Mouse (Mus musculus): ENCODE measurements around the gene Thsd4. TPM values are rescaled to one million over a fixed set of nuclear protein-coding genes. Genes with fewer than 3 reads are reported as not detected.

Gene Thsd4
- polyA plus RNA-seq, 1 experiment = 9.0 TPM

GRCm38 (mm10) chr9:60225453-60225852 is 296.4 kb downstream of the Thsd4 start:
- Histone ChIP-seq H3K4me3 (ENCODE audit: low read depth, low read length) (no peak overlapping the region), H3K36me3 (ENCODE audit: control insufficient read depth, insufficient read depth, low read length) (no peaks in the 10 kb centered on the region), H3K27me3 (ENCODE audit: control insufficient read depth, insufficient read depth, low read length) (no peaks in the 10 kb centered on the region), H3K27ac (ENCODE audit: insufficient read depth, low read depth, low read length) (no peak overlapping the region), H3K4me1 (ENCODE audit: control insufficient read depth, insufficient read depth, insufficient read length, low read length) (peaks cover 1% of the 10 kb centered on the region; the same call in 1 of the 2 replicates)
- no peak for TF ChIP-seq POLR2A (IDR thresholded peaks at IDR 0.05; ENCODE audit: low read depth, low read length)
- TF ChIP-seq CTCF (IDR thresholded peaks at IDR 0.05; ENCODE audit: extremely low read depth, insufficient read length, insufficient replicate concordance, low read depth, low read length) = no peak
- WGBS = 74% methylated on average over 7 of the region's 7 CpGs

- H3K27ac ChIP-seq (ENCODE audit: insufficient read depth, low read depth, low read length) = no peak overlapping the region
- H3K4me1 ChIP-seq (ENCODE audit: control insufficient read depth, insufficient read depth, insufficient read length, low read length) = no peaks in the 10 kb centered on the region
- H3K4me3 ChIP-seq (ENCODE audit: low read depth, low read length) = no peak overlapping the region
- no peaks in the 10 kb centered on the region for H3K27me3 ChIP-seq (ENCODE audit: control insufficient read depth, insufficient read depth, low read length)
- no peaks in the 10 kb centered on the region for H3K36me3 ChIP-seq (ENCODE audit: control insufficient read depth, insufficient read depth, low read length)
- TF ChIP-seq CTCF (IDR thresholded peaks at IDR 0.05; ENCODE audit: extremely low read depth, insufficient read length, insufficient replicate concordance, low read depth, low read length) (no peak), POLR2A (IDR thresholded peaks at IDR 0.05; ENCODE audit: low read depth, low read length) (no peak)
- WGBS = 75% methylated on average over 6 of the region's 6 CpGs
Observed at GRCm38 (mm10) chr9:60224039-60224695, 297.7 kb downstream of the Thsd4 start.

GRCm38 (mm10) chr9:60220431-60220830 is 301.4 kb downstream of the Thsd4 start:
- Histone ChIP-seq H3K27me3 (ENCODE audit: control insufficient read depth, insufficient read depth, low read length) (no peaks in the 10 kb centered on the region), H3K27ac (ENCODE audit: insufficient read depth, low read depth, low read length) (no peak overlapping the region), H3K36me3 (ENCODE audit: control insufficient read depth, insufficient read depth, low read length) (no peaks in the 10 kb centered on the region), H3K4me3 (ENCODE audit: low read depth, low read length) (no peak overlapping the region), H3K4me1 (ENCODE audit: control insufficient read depth, insufficient read depth, insufficient read length, low read length) (no peaks in the 10 kb centered on the region)
- 99% methylated on average over 2 of the region's 2 CpGs for WGBS
- no peak for TF ChIP-seq POLR2A (IDR thresholded peaks at IDR 0.05; ENCODE audit: low read depth, low read length)
- no peak for TF ChIP-seq CTCF (IDR thresholded peaks at IDR 0.05; ENCODE audit: extremely low read depth, insufficient read length, insufficient replicate concordance, low read depth, low read length)

DNA sequence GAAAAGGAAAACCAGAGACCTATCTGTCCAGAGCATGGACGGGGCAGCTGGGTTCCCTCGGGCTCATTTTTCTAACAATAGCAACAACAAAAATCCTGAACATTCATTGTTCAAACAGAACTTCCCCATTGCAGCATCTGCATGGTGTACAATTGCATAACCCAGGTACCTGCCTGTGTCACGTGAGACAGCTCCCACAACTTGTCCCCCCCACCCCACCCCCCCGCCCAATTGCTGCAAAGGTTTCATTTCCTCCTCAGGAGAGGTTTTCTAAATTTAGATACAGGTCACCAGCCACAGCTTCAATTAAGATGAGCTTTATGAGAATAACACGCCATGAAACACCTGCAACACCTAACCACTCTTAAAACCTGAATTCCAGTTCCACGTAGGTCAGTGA is 303.4 kb downstream of the Thsd4 start:
- Histone ChIP-seq H3K4me3 (ENCODE audit: low read depth, low read length) (no peak overlapping the region), H3K27me3 (ENCODE audit: control insufficient read depth, insufficient read depth, low read length) (no peaks in the 10 kb centered on the region), H3K36me3 (ENCODE audit: control insufficient read depth, insufficient read depth, low read length) (no peaks in the 10 kb centered on the region), H3K27ac (ENCODE audit: insufficient read depth, low read depth, low read length) (no peak overlapping the region), H3K4me1 (ENCODE audit: control insufficient read depth, insufficient read depth, insufficient read length, low read length) (no peaks in the 10 kb centered on the region)
- TF ChIP-seq CTCF (IDR thresholded peaks at IDR 0.05; ENCODE audit: extremely low read depth, insufficient read length, insufficient replicate concordance, low read depth, low read length) (no peak), POLR2A (IDR thresholded peaks at IDR 0.05; ENCODE audit: low read depth, low read length) (no peak)
- WGBS = 37% methylated on average over 6 of the region's 6 CpGs

GRCm38 (mm10) chr9:60216029-60216428 is 305.8 kb downstream of the Thsd4 start:
- Histone ChIP-seq H3K36me3 (ENCODE audit: control insufficient read depth, insufficient read depth, low read length) (no peaks in the 10 kb centered on the region), H3K4me1 (ENCODE audit: control insufficient read depth, insufficient read depth, insufficient read length, low read length) (no peaks in the 10 kb centered on the region), H3K4me3 (ENCODE audit: low read depth, low read length) (no peak overlapping the region), H3K27me3 (ENCODE audit: control insufficient read depth, insufficient read depth, low read length) (no peaks in the 10 kb centered on the region), H3K27ac (ENCODE audit: insufficient read depth, low read depth, low read length) (no peak overlapping the region)
- TF ChIP-seq CTCF (IDR thresholded peaks at IDR 0.05; ENCODE audit: extremely low read depth, insufficient read length, insufficient replicate concordance, low read depth, low read length) (no peak), POLR2A (IDR thresholded peaks at IDR 0.05; ENCODE audit: low read depth, low read length) (no peak)
- 82% methylated on average over 6 of the region's 6 CpGs for WGBS

- Histone ChIP-seq H3K36me3 (ENCODE audit: control insufficient read depth, insufficient read depth, low read length) (no peaks in the 10 kb centered on the region), H3K4me1 (ENCODE audit: control insufficient read depth, insufficient read depth, insufficient read length, low read length) (no peaks in the 10 kb centered on the region), H3K4me3 (ENCODE audit: low read depth, low read length) (no peak overlapping the region), H3K27ac (ENCODE audit: insufficient read depth, low read depth, low read length) (no peak overlapping the region), H3K27me3 (ENCODE audit: control insufficient read depth, insufficient read depth, low read length) (no peaks in the 10 kb centered on the region)
- TF ChIP-seq POLR2A (IDR thresholded peaks at IDR 0.05; ENCODE audit: low read depth, low read length) = no peak
- TF ChIP-seq CTCF (IDR thresholded peaks at IDR 0.05; ENCODE audit: extremely low read depth, insufficient read length, insufficient replicate concordance, low read depth, low read length) = no peak
- 54% methylated on average over 1 of the region's 1 CpGs for WGBS
Observed at GRCm38 (mm10) chr9:60213111-60213510, 308.7 kb downstream of the Thsd4 start.

DNA sequence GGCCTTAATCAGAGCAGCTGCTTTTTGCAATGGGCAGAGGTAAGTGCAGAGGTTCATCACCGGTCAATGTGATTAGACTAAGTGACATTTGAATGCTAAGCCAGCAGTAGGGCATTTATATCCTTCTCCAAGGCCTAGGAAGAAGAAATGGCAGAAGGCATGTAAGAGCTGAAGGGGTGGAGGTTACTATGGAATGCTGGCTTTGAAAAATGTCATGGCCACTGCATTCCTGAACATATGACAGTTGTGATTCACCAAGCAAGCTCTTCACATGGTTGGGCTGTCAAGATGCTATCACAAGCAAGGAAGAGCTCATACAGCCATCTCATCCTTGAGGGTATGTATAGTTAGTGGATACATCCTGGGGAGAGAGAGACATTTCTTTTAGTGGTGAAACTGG is 313.0 kb downstream of the Thsd4 start:
- 94% methylated on average over 1 of the region's 1 CpGs for WGBS
- no peaks in the 10 kb centered on the region for H3K4me1 ChIP-seq (ENCODE audit: control insufficient read depth, insufficient read depth, insufficient read length, low read length)
- TF ChIP-seq POLR2A (IDR thresholded peaks at IDR 0.05; ENCODE audit: low read depth, low read length) = no peak

More for the DNA sequence above, 313.0 kb downstream of the Thsd4 start:
- Histone ChIP-seq H3K27ac (ENCODE audit: insufficient read depth, low read depth, low read length) (no peak overlapping the region), H3K36me3 (ENCODE audit: control insufficient read depth, insufficient read depth, low read length) (no peaks in the 10 kb centered on the region), H3K4me3 (ENCODE audit: low read depth, low read length) (no peak overlapping the region), H3K27me3 (ENCODE audit: control insufficient read depth, insufficient read depth, low read length) (no peaks in the 10 kb centered on the region)

Measured in small intestine, adult 2 months (tissue).